Mouse (Mus musculus): ENCODE data around the gene Krt20.

The Krt20 gene

GRCm38 (mm10) chr11:99413247-99413646 lies 24.7 kb downstream of the Krt20 start:
- peak; percentile 43 for DNase-seq (ENCODE audit: low read depth)

GRCm38 (mm10) chr11:99406186-99406585 lies 31.8 kb downstream of the Krt20 start:
- DNase-seq (ENCODE audit: low read depth): no peak

GRCm38 (mm10) chr11:99399956-99400549 lies 37.9 kb downstream of the Krt20 start:
- no peak for DNase-seq (ENCODE audit: low read depth)

- DNase-seq (ENCODE audit: low read depth): no peak
Measured at GRCm38 (mm10) chr11:99398832-99399231, 39.1 kb downstream of the Krt20 start.

DNA sequence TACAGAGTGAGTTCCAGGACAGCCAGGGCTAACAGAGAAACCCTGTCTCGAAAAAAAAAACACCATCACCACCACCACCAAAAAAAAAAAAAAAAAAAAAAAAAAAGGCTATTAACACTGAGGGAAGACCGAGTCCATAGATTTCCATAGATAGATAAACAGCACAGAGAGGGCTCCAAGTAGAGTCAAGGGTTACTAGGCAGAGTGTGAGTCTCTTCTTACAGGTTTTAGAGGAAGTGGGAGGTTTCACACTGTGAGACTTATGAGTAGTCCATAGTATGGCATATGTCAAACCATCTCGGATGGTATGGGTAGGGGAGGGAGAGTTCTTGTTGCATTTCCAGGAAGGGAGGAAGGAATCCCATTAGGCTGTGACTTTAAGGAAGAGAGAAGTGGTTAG lies 39.9 kb downstream of the Krt20 start:
- no peak for DNase-seq (ENCODE audit: low read depth)

DNA sequence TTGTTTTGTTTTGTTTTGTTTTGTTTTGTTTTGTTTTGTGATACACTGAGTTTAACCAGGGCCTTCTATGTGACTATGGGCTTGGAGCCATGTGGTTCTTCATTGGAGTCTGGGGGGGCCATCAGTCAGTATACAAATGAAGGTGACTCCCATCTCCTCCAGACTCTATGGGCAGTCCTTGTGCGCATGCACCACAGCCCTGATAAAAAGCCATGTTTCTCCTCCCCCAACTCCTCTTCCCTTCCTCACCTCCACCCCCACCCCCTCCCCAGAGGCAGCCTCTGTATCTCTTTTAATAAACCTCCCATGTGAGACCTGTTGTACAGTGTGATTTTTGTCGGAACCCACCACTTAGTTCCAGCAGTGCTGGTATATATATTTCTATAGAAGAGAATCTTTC lies 41.3 kb downstream of the Krt20 start:
- DNase-seq (ENCODE audit: low read depth): no peak

GRCm38 (mm10) chr11:99396034-99396433 lies 41.9 kb downstream of the Krt20 start:
- no peak for DNase-seq (ENCODE audit: low read depth)

- no peak for DNase-seq (ENCODE audit: low read depth)
Measured at GRCm38 (mm10) chr11:99392492-99392891, 45.5 kb downstream of the Krt20 start.

GRCm38 (mm10) chr11:99391375-99391774 lies 46.6 kb downstream of the Krt20 start:
- no peak for DNase-seq (ENCODE audit: low read depth)

DNA sequence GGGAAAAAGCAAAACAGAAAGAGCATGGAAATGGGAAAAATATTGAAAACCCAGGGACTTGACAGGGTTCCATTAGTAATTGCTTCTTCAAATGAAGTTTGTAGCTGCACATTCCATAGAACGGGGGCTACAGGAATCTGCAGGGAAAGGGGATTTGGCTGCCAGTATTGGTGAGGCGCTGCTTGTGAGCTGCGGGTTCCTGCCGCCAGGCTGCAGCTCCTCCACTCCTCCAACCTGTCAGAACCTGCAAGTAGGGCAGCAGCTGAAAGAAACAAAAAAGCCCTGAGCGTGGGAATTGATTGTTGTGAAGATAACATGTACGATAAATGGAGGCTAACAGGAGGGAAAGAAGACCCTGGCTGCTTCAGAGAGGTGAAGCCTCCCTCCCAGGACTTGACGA lies 47.1 kb downstream of the Krt20 start:
- DNase-seq (ENCODE audit: low read depth): no peak

- DNase-seq (ENCODE audit: low read depth): no peak
Measured at GRCm38 (mm10) chr11:99389264-99389663, 48.7 kb downstream of the Krt20 start, which contains the start of gene Krt10. TSS of gene Krt10 (minus strand) at chr11:99389364.

DNA sequence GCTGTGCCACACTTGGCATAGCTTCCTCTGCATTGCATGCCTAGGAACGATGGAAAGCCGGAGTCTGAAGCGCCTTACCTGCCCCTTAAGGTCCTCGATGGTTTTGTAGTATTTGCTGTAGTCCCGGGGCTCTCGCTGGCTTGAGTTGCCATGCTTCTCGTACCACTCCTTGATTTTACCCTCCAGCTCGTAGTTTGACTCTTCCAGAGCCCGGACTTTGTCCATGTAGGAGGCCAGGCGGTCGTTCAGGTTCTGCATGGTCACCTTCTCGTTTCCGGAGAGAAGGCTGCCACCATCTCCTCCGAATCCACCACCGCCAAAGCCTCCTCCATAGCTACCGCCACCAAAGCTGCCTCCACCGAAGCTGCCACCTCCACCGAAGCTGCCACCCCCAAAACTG lies 49.3 kb downstream of the Krt20 start:
- DNase-seq (ENCODE audit: low read depth): no peak

- DNase-seq (ENCODE audit: low read depth): peak; percentile 74
Measured at GRCm38 (mm10) chr11:99385813-99386721, 51.9 kb downstream of the Krt20 start.

- DNase-seq (ENCODE audit: low read depth): peak; percentile 85
Measured at GRCm38 (mm10) chr11:99379568-99379967, 58.4 kb downstream of the Krt20 start.

All from induced T-regulatory cell, adult 2 months (primary cell).